Mouse (Mus musculus): ENCODE data around the gene Wdr78. TPM values are rescaled to one million over a fixed set of nuclear protein-coding genes. Genes with fewer than 3 reads are reported as not detected.

The Wdr78 gene
- polyA plus RNA-seq, 2 experiments, result 3.4 to 7.0 TPM

- no peak for DNase-seq (ENCODE audit: low spot score)
- Histone ChIP-seq H3K27me3 (ENCODE audit: control insufficient read depth, insufficient read depth, low read length) (no peaks in the 10 kb centered on the region), H3K36me3 (ENCODE audit: control insufficient read depth, insufficient read depth, low read length) (no peaks in the 10 kb centered on the region), H3K4me1 (ENCODE audit: control insufficient read depth, insufficient read depth, low read length) (no peaks in the 10 kb centered on the region; the same call in 1 of the 2 replicates), H3K9ac (ENCODE audit: low read depth, low read length, severe bottlenecking) (no peak overlapping the region), H3K27ac (replicated peaks; ENCODE audit: low read depth, low read length) (no peak overlapping the region), H3K4me3 (replicated peaks; ENCODE audit: low read length) (no peak overlapping the region), H3K9me3 (ENCODE audit: control insufficient read depth, low read length) (no peaks in the 10 kb centered on the region), H3K4me2 (replicated peaks; ENCODE audit: low read depth, low read length, severe bottlenecking) (no peak overlapping the region)
- TF ChIP-seq POLR2A (IDR thresholded peaks at IDR 0.05; ENCODE audit: borderline replicate concordance, extremely low read depth, insufficient read depth, insufficient read length), result no peak
- ATAC-seq (ENCODE audit: low FRiP score, low read depth), result no peak
- WGBS, result 75% methylated on average over 6 of the region's 6 CpGs
Measured at GRCm38 (mm10) chr4:102988526-102988925, 125.8 kb downstream of the Wdr78 start.

Other genes starting within 250 kb of the Wdr78 start
- 0.12 and 0.30 TPM in 2 replicates for gene Tctex1d1, start 135.9 kb downstream of the Wdr78 start, polyA plus RNA-seq (2012; rRNA removed)
- 0.56 and 0.59 TPM in 2 replicates for gene Tctex1d1, start 135.9 kb downstream of the Wdr78 start, polyA plus RNA-seq (2014; fragmentation: Nextera tagmentation; extraction: Ambion mirVana)
- gene Insl5, start 87.7 kb downstream of the Wdr78 start, polyA plus RNA-seq (2012; rRNA removed), result 0.52 and 1.0 TPM in 2 replicates
- gene Insl5, start 87.7 kb downstream of the Wdr78 start, polyA plus RNA-seq (2014; fragmentation: Nextera tagmentation; extraction: Ambion mirVana), result not detected in 2 replicates
- 32.8 and 32.9 TPM in 2 replicates for gene Mier1, start 165 bp downstream of the Wdr78 start, polyA plus RNA-seq (2012; rRNA removed)
- 41.2 and 46.4 TPM in 2 replicates for gene Mier1, start 165 bp downstream of the Wdr78 start, polyA plus RNA-seq (2014; fragmentation: Nextera tagmentation; extraction: Ambion mirVana)
- 18.0 and 23.7 TPM in 2 replicates for gene Slc35d1, start 100.6 kb upstream of the Wdr78 start, polyA plus RNA-seq (2012; rRNA removed)
- gene Slc35d1, start 100.6 kb upstream of the Wdr78 start, polyA plus RNA-seq (2014; fragmentation: Nextera tagmentation; extraction: Ambion mirVana), result 12.2 and 14.4 TPM in 2 replicates
- not detected in 2 replicates for gene 4921539E11Rik, start 176.3 kb upstream of the Wdr78 start, polyA plus RNA-seq (2012; rRNA removed)
- gene 4921539E11Rik, start 176.3 kb upstream of the Wdr78 start, polyA plus RNA-seq (2014; fragmentation: Nextera tagmentation; extraction: Ambion mirVana), result not detected in 2 replicates
- gene Oma1, start 199.3 kb upstream of the Wdr78 start, polyA plus RNA-seq (2012; rRNA removed), result 10.2 and 10.4 TPM in 2 replicates
- 15.1 and 16.7 TPM in 2 replicates for gene Oma1, start 199.3 kb upstream of the Wdr78 start, polyA plus RNA-seq (2014; fragmentation: Nextera tagmentation; extraction: Ambion mirVana)

Measured in limb, embryonic 14.5 days (tissue).